Mouse (Mus musculus) thymus, adult 2 months (tissue): ENCODE data around the gene Bag3. TPM values are rescaled to one million over a fixed set of nuclear protein-coding genes. Genes with fewer than 3 reads are reported as not detected.

Source experiments
- DNase-seq: peaks from one replicate; pipeline ENCODE4 v3.0.0; 2021
- H3K27ac ChIP-seq: fragments of 200-500 bp; 2 replicates; pipeline ENCODE4 v1.5.1; 2012; ENCODE audit warnings: low read length, control low read depth; ENCODE audit not compliant: control insufficient read depth, insufficient read depth
- H3K27me3 ChIP-seq: fragments of 200-500 bp; 2 replicates; pipeline ENCODE4 v1.6.1; 2012; ENCODE audit warnings: mild to moderate bottlenecking, low read length, moderate library complexity, mixed read lengths; ENCODE audit not compliant: control insufficient read depth, insufficient read depth
- H3K36me3 ChIP-seq: fragments of 200-500 bp; 2 replicates; pipeline ENCODE4 v1.6.1; 2012; ENCODE audit warnings: mild to moderate bottlenecking, low read length, moderate library complexity; ENCODE audit not compliant: control insufficient read depth, insufficient read depth
- H3K4me1 ChIP-seq: fragments of 200-500 bp; replicated peaks from 2 replicates; pipeline ENCODE4 v1.6.1; 2012; ENCODE audit warnings: low read length; ENCODE audit not compliant: control insufficient read depth, insufficient read depth
- H3K4me3 ChIP-seq: fragments of 200-500 bp; 2 replicates; pipeline ENCODE4 v1.5.1; 2012; ENCODE audit warnings: mild to moderate bottlenecking, low read length, control low read depth, moderate library complexity; ENCODE audit not compliant: control insufficient read depth, insufficient read depth
- CTCF ChIP-seq: fragments of 200-500 bp; IDR thresholded peaks from 2 replicates; pipeline ENCODE4 v1.5.1; 2012; ENCODE audit warnings: mild to moderate bottlenecking, control low read depth, low read length, moderate library complexity, borderline replicate concordance; ENCODE audit not compliant: control insufficient read depth, poor library complexity, insufficient read depth; ENCODE audit errors: extremely low read depth
- POLR2A ChIP-seq: fragments of 200-500 bp; IDR thresholded peaks from 2 replicates; pipeline ENCODE4 v1.6.1; 2012; ENCODE audit warnings: mild to moderate bottlenecking, low read length, control low read depth, moderate library complexity; ENCODE audit not compliant: control insufficient read depth, poor library complexity, insufficient read depth; ENCODE audit errors: extremely low read depth
- WGBS: fragments of 180-500 bp; shearing (Covaris S2); methylation state at CpG from one replicate; pipeline ENCODE4 v1.1.7; 2018; 5-methylcytosine and 5-hydroxymethylcytosine counted together
- polyA plus RNA-seq: library from polyadenylated mRNA; depleted of rRNA; stranded (reverse); fragments of >200 nt; gene quantifications from 2 replicates; pipeline ENCODE4 v1.2.3, GENCODE M21; 2012

Bag3 gene
- polyA plus RNA-seq, 1 experiment = 19.1 TPM

- DNase-seq = no peak
- no peak overlapping the region for H3K27ac ChIP-seq
- no peaks in the 10 kb centered on the region for H3K36me3 ChIP-seq
These were observed 20.5 kb downstream of the Bag3 start for GRCm38 (mm10) chr7:128543961-128544360.

DNA sequence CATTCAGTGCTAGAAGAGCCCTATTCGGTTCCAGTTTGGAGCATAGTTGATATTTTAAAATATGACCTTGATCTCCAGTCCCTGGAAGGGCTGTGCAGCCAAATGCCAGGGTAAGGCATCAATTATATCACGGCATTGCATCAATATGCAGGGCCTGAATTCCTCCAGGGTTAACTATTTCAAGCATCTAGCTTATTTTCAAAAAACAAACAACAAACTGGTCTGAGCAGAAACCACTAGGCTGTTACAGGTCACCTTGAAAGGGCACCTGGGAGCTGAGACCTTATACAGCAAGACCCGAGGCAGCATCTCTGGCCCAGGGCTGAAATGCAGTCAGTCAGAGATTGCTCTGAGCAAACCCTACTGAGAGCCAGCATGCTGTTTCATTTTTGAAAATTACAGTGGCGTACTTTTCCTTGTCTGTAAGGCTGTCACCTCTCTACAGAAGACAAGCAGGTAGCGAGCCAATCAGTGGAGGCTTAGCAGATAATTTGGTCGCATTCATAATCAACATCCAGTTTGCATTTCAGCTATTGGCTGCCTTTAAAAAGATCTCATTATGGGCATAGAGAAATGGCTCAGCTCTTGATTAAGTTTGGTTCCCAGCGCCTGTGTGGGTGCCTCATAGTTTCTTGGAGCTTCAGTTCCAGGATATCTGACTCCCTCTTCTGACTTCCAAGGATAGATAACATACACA, 21.3 kb downstream of the Bag3 start:
- H3K36me3 ChIP-seq = no peaks in the 10 kb centered on the region
- no peak overlapping the region for H3K4me3 ChIP-seq
- H3K27ac ChIP-seq = no peak overlapping the region
- no peaks in the 10 kb centered on the region for H3K27me3 ChIP-seq
- DNase-seq = no peak
- H3K4me1 ChIP-seq = no peaks in the 10 kb centered on the region
- 97% methylated on average over 7 of the region's 7 CpGs for WGBS
- no peak for TF ChIP-seq POLR2A
- TF ChIP-seq CTCF = no peak

More at GRCm38 (mm10) chr7:128543961-128544360, 20.5 kb downstream of the Bag3 start:
- no peaks in the 10 kb centered on the region for H3K27me3 ChIP-seq
- H3K4me1 ChIP-seq = no peaks in the 10 kb centered on the region
- TF ChIP-seq POLR2A = no peak
- TF ChIP-seq CTCF = no peak
- WGBS = 98% methylated on average over 3 of the region's 3 CpGs
- no peak overlapping the region for H3K4me3 ChIP-seq

DNA sequence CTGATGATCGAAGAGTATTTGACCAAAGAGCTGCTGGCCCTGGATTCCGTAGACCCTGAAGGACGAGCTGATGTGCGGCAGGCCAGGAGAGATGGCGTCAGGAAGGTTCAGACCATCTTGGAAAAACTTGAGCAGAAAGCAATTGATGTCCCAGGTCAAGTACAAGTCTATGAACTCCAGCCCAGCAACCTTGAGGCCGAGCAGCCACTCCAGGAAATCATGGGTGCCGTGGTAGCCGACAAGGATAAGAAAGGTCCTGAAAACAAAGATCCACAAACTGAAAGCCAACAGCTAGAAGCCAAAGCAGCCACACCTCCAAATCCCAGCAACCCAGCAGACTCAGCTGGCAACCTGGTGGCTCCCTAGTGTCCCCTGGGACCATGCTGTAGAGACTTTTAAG, 22.6 kb downstream of the Bag3 start:
- Histone ChIP-seq H3K27ac (no peak overlapping the region), H3K36me3 (no peaks in the 10 kb centered on the region), H3K4me3 (no peak overlapping the region), H3K27me3 (no peaks in the 10 kb centered on the region), H3K4me1 (no peaks in the 10 kb centered on the region)
- TF ChIP-seq POLR2A (no peak), CTCF (no peak)
- 98% methylated on average over 8 of the region's 8 CpGs for WGBS
- no peak for DNase-seq

DNA sequence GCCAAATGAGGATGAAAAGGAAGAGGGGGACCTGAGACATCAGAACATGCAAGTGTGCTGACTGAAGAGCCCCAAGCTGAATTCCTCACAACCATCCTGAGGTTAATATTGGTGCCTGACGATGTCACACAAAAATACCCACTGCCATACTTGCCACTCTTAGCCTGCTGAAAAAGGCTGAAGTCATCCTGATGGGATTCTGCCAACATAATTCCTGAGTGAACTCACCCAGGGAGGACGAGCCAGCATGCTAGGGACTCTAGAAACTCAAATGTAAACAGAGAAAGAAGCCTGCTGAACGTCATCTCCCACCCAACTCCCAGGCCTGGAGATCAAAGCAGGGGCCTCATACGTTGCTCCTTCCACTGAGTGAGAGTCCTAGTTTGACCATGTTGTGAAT, 25.7 kb downstream of the Bag3 start:
- no peak overlapping the region for H3K4me3 ChIP-seq
- TF ChIP-seq CTCF (no peak), POLR2A (no peak)
- H3K27ac ChIP-seq = no peak overlapping the region
- no peaks in the 10 kb centered on the region for H3K27me3 ChIP-seq
- H3K36me3 ChIP-seq = no peaks in the 10 kb centered on the region
- no peak for DNase-seq
- H3K4me1 ChIP-seq = no peaks in the 10 kb centered on the region
- 93% methylated on average over 4 of the region's 4 CpGs for WGBS

GRCm38 (mm10) chr7:128550328-128551086, 27.1 kb downstream of the Bag3 start:
- Histone ChIP-seq H3K4me1 (no peaks in the 10 kb centered on the region), H3K4me3 (no peak overlapping the region), H3K27ac (no peak overlapping the region), H3K36me3 (no peaks in the 10 kb centered on the region), H3K27me3 (no peaks in the 10 kb centered on the region)
- no peak for DNase-seq
- no peak for TF ChIP-seq POLR2A
- no peak for TF ChIP-seq CTCF
- WGBS = 26% methylated on average over 1 of the region's 1 CpGs

- WGBS = 58% methylated on average over 3 of the region's 3 CpGs
- Histone ChIP-seq H3K4me3 (no peak overlapping the region), H3K4me1 (no peaks in the 10 kb centered on the region), H3K36me3 (no peaks in the 10 kb centered on the region), H3K27ac (no peak overlapping the region), H3K27me3 (no peaks in the 10 kb centered on the region)
- TF ChIP-seq POLR2A = no peak
- no peak for TF ChIP-seq CTCF
- no peak for DNase-seq
These were observed 27.7 kb downstream of the Bag3 start for GRCm38 (mm10) chr7:128551087-128551457.
